Mouse (Mus musculus): Measurements from ENCODE around the gene Srgap2.

DNA sequence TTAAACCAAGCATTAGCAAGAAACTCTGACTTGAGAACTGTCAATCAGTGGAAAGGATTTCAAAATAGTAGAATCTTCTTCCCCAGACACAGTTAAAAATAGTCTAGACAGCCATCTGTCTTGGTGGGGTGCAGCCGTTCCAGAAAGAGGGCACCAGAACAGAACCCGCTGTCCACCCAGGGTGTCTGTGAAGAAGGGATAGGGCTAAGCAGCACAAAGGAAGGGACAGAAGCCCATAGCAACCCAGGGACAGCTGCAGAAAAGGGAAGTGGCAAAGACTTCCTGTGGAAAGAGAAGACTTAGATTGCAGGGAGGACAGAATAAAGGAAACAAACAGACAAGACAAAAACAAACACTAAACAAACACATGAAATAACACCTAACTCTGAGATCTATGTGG is 34.8 kb downstream of the Srgap2 start:
- no peak for TF ChIP-seq CTCF (IDR thresholded peaks at IDR 0.05; ENCODE audit: low read depth, low read length)
- no peak for TF ChIP-seq GATA1 (IDR thresholded peaks at IDR 0.05; ENCODE audit: borderline replicate concordance, low read length)
- no peak for TF ChIP-seq POLR2AphosphoS5 (IDR thresholded peaks at IDR 0.05; ENCODE audit: insufficient replicate concordance, low read depth, low read length)
- no peak for TF ChIP-seq TAL1 (conservative IDR thresholded peaks at IDR 0.05; ENCODE audit: low read depth, low read length)
- no peak for TF ChIP-seq GATA2 (IDR thresholded peaks at IDR 0.05; ENCODE audit: borderline replicate concordance, low read depth, low read length)

Measured in G1E (cell line).